Mouse (Mus musculus) brain, embryonic 14.5 days (tissue): ENCODE measurements around the gene Kbtbd4.

ENCODE experiments used
- CTCF ChIP-seq: fragments of 200-500 bp; IDR thresholded peaks from 2 replicates; pipeline ENCODE4 v1.5.1; 2012; ENCODE audit warnings: inconsistent platforms, mild to moderate bottlenecking, moderate library complexity, borderline replicate concordance; ENCODE audit not compliant: insufficient read depth, insufficient read length; ENCODE audit errors: extremely low read depth
- POLR2A ChIP-seq: fragments of 200-500 bp; IDR thresholded peaks from 2 replicates; pipeline ENCODE4 v1.6.1; 2012; ENCODE audit warnings: mild to moderate bottlenecking, inconsistent platforms, borderline replicate concordance; ENCODE audit not compliant: poor library complexity, insufficient read depth, insufficient read length, severe bottlenecking; ENCODE audit errors: extremely low read depth

GRCm38 (mm10) chr2:90861486-90861885, 43.1 kb upstream of the Kbtbd4 start:
- no peak for TF ChIP-seq CTCF
- TF ChIP-seq POLR2A: no peak
